Mouse (Mus musculus) gastrocnemius, adult 8-10 months (tissue): Measurements from ENCODE around the gene Cog7. TPM values are rescaled to one million over a fixed set of nuclear protein-coding genes. Genes with fewer than 3 reads are reported as not detected.

Source experiments
- DNase-seq, 2 experiments: peaks; one replicate each; pipeline ENCODE4 v3.0.0; 2022; ENCODE audit warnings: low spot score in 2 of 2
- total RNA-seq, 4 experiments: library from RNA; stranded (reverse); gene quantifications; 2 replicates each; pipeline ENCODE4 v1.2.4; 2022

Gene Cog7
- 10 to 100 TPM; 11.1 to 11.9 (median 11.6) TPM for total RNA-seq

DNA sequence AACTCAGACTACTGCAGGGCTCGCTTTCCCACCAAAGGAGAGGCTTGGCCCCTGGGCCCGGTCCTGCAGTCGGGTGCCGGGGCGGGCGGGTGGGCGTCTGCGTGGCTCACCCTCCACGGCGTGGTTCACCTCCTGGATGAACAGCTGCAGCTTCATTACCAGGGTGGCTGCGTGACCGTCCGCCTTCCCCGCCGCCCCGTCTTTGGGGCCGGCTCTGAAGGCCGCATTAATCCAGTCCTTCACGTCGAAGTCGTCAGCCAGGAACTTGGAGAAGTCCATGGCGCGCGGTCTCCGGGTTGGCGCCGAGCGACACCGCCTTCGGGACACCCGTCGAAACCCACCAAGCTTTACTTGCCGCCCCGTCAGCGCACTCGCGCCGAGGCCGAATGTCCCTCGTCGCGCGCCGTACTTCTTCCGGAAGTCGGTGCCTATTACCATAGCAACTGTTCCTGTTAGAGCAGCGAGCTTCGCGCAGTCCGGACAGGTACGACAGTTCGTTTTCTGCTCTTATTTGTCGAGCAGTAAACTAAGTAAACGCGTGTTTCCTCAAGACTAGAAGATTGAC, at the start of gene Cog7:
Cog7 (minus strand) TSS at position 405 of the 565 bp plus-strand sequence.
- peak; percentile 76 to 83 for DNase-seq

DNA sequence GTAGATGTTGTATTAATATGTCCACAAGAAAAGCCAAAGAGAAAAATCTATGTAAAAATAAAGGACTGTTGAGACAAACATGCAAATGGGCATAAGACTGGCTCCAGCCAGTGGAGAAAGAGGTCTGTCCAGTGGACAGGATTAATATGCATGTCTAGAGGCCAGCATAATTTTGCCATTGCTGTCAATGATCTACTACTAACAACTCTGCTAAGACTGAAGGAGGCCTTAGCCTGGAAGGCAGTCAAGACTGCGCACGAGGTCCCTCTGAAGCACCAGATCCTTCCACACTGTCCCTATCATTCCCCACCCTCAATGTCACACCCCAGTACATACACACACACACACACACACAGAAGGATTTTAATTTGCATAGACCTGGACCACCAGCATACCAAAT, 40.6 kb upstream of the Cog7 start:
- DNase-seq, result no peak

GRCm38 (mm10) chr7:122020667-122021354, 39.3 kb upstream of the Cog7 start, which contains the start of gene Gga2:
Gga2 (minus strand) TSS chr7:122021222.
- peak; percentile 77 to 86 for DNase-seq

DNA sequence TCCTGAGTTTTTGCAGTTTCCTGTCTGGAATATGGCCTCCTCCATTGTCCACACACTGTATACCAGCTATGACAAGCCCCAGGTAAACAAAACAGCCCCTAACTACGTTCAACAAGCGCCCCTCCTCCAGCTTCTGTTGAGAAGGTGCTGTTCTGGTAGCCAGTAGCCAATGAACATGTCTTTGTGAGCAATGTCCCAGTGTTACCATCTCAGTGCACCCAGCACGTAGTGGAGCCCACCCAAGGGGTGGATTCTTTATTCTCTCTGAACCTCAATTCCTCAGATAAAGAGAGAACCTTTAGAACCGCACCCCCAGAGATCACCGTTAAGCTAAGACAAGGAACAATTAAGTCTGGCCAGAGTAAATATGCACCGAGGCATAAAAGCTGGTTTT, 38.8 kb upstream of the Cog7 start:
- DNase-seq, result no peak

DNA sequence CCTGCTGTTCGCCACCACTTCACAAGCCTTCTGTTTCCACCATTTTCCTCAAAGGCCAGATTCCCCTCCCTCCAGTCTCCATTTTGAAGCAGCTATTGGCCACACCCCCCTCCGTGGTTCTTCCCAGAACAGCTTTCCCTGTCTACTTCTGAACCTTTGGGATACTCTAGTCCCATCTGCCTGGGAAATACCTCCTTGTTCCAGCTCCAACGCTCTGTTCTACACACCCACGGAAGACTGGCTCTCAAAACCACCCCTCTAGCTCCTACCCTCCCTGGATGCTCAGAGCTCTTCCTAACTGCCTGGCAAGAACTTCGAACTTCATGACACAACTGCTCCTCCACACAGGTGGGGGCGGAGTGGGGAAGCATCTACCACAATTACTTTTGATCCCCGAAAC, 37.5 kb upstream of the Cog7 start:
- no peak for DNase-seq

DNA sequence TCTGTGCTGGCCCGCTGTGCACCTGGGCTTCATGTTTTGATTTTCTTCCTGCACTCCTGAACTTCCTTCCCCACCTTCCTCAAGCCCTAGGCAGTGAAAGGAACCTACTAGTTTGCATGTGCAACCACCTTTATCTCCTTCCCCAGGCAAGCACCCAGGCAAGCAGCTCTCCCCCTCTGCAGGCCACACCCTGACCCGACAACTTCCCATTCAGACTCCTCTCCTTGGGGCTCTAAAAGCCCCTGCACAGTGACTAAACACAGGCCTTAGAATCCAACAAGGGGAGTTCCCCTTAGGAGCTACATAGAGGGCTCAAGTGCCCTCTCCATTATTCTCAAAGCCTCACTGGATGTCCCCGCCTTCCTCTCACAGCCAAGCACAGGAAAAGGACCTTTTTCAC, 36.7 kb upstream of the Cog7 start:
- no peak for DNase-seq

- DNase-seq, result peak; percentile 18 to 24
Measured at GRCm38 (mm10) chr7:122015734-122016133, 34.2 kb upstream of the Cog7 start.

DNA sequence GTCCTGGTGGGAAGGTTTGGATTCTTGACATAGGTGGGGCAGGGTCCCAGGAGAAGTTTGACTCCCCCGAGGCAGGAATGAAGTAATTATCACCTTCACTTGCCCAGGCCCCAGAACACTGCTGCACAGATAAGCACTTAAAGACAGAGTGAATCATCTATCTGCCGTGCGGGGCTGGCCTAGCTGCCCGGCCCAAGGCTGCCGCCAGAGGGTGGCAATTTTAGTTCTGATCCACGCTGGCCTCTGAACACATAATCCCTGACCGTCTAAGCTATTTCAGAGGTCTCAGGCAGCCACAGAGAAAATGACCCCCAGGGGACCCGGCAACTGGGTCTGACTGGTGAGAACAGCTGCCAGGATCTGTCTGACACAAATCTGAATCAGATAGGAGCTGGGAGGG, 33.6 kb upstream of the Cog7 start:
- DNase-seq, result peak; percentile 17 to 22

DNA sequence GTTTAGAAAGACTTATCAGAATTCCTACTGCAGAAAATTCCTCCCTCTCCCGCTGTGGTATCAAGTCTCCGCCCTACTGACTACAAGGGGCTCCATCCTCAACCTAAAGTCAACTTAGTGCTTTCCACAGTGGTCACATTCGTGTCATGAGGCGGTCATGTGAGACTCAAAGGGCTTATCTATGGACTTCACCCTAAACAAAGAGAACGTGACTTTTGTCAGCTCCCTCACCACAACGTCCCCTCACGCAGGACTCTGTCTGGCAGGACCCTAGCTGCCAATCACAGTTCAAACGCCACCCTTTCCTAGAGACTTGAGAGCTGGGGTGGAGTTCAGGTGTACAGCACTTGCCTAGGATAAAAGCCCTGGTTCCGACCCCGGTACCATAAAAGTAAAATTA, 31.4 kb upstream of the Cog7 start:
- DNase-seq, result no peak

DNA sequence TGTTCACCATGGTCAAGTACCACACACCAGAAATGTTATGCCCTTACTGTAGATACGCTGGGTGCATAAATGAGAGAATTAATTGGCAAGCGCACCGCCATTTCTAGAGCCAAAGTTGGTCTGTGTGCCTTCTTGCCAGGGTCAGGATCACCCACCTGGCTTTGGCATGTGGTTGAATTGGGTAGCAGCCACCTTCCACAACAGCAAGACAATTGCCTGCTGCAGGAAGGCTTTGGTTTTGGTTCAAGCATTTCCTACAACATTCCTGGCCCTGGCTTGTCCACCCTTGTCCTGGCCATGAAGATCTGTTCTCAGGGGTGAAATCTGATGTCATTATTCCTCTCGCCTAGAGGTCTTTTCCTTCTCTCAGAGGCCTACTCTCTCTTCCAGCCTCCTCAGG, 30.9 kb upstream of the Cog7 start:
- DNase-seq, result no peak

- DNase-seq, result no peak
Measured at GRCm38 (mm10) chr7:122000396-122000795, 18.9 kb upstream of the Cog7 start.

DNA sequence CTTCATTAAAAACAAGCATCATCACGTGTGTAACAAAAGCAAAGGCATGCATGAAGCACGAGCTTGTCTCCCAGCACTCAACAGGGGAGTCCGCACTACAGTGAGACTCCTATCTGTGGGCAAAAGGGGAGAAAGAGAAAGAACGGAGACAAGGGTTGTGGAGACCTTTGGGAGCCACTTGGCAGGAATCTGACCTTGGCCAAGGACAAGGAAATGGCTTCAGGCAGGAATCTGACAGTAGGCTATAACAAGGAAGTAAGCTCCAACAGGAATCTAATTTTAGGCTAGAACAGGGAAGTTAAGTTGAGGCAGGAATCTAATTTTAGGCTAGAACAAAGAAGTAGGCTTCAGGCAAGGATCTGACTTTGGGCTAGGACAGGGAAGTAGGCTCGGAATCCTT, 14.4 kb upstream of the Cog7 start:
- no peak for DNase-seq

DNA sequence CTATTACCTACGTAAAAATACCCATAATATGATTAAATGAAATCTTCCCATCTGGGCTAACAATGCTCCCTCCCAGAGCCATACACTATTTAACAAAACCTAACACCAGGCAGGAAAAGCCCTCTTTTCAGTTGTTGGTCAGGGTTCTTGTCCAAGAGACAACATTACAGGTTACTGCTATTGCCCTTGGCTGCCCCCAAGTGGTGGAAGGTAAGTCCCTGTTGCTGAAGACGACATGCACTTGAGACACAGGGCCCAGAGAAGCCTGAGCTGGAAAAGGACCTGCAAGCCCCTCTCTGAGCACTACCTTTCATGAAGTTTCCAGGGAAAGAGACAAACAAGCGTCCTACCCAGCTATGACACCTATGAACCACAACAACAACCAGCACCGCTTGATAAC, 6.5 kb downstream of the Cog7 start:
- DNase-seq, result no peak

- no peak for DNase-seq
Measured at GRCm38 (mm10) chr7:121971698-121972097, 9.8 kb downstream of the Cog7 start.

- no peak for DNase-seq
Measured at GRCm38 (mm10) chr7:121970250-121970649, 11.3 kb downstream of the Cog7 start.

GRCm38 (mm10) chr7:121968816-121969215, 12.7 kb downstream of the Cog7 start:
- no peak for DNase-seq

DNA sequence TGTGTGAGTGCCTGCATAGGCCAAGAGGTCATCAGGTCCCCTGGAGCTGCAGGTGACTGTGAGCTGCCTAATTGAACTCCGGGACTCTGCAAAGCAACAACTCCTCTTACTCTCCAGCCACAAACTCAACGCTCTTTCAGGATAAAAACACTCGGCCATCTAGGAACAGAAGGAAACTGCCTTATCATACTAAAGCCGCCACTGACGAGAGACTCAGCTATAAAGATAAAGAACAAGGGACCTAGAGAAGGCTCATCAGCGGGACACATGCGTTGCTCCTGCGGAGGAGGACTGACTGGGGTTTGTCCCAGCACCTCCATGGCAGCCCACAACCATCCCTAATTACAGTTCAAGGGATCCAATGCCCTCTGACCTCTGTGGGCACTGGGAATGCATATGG, 13.3 kb downstream of the Cog7 start:
- no peak for DNase-seq

DNA sequence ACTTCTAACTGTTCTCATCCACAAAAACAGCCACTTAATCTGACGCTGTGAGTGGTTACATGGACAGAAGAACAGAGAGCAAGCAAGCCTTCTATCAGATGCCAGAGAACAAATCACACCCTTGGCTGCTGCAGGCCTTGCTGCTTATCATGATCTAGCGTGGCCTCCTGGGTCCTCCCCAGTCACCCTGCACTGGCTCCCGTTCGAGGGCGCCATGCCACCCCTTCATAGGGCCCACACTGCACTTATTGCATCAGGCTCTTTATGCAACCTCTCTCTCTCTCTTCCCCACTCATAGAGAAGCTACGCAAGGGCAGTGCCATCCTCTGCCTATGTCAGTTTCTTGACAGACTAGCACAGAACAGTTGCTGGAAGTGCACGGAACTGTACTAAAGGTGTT, 15.3 kb downstream of the Cog7 start:
- no peak for DNase-seq

GRCm38 (mm10) chr7:121963883-121964398, 17.6 kb downstream of the Cog7 start:
- no peak for DNase-seq

- no peak for DNase-seq
Measured at GRCm38 (mm10) chr7:121962571-121962959, 18.9 kb downstream of the Cog7 start.

GRCm38 (mm10) chr7:121961913-121962570, 19.5 kb downstream of the Cog7 start:
- no peak for DNase-seq

GRCm38 (mm10) chr7:121955802-121956201, 25.7 kb downstream of the Cog7 start:
- no peak for DNase-seq
